ENCODE assay signal across 8 mouse cellular contexts in the genomic region with DNA sequence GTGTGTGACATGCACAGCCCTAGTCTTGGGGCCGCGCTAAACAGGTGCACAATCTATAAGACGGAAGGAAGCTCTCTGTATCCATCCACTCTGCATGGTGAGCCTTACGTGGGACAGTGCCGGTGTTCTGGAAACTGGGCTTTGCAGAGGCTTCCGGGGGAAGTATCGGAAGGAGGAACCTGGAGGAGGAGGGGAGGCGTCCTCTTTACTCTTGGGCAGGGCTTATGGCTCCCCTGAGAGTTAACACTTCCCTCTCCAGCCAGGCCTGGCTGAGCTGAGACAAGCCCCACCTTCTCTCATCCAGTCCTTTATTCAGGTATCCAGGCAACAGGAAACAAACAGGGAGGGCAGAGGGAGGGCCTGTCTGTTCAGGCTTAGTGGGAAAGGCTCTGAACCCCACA. TPM values are rescaled to one million over a fixed set of nuclear protein-coding genes. Genes with fewer than 3 reads are reported as not detected.
A peak's percentile ranks its signal among the peaks of the same experiment; 100 is the strongest.
DNase-seq lines count a peak whose midpoint lies in the region; ATAC-seq and TF ChIP-seq lines count a peak whose summit lies in the region.

No protein-coding gene starts in this region.

- H3K27ac ChIP-seq in embryonic fibroblast, embryonic 13.5 days (ENCODE audit: insufficient read depth, low read length): no peak overlapping the region
- H3K27ac ChIP-seq in left cerebral cortex, adult 2 months: peak overlapping the region; percentile 40

- ATAC-seq in hematopoietic stem cell, adult 5-6 weeks (replicated peaks in 1 of 2; ENCODE audit: insufficient read depth in 1 of 2, low FRiP score in 2 of 2, low TSS enrichment in 1 of 2, low read depth in 1 of 2, poor library complexity in 2 of 2, severe bottlenecking in 2 of 2): peak; percentile 84 to 87

- peak; percentile 72 for DNase-seq in urinary bladder, postnatal 14 days (ENCODE audit: low spot score)
- DNase-seq in urinary bladder, postnatal 25 days (ENCODE audit: low spot score): no peak
- DNase-seq in left cerebral cortex, adult 2 months (ENCODE audit: extremely low spot score in 1 of 2, low spot score in 2 of 2): peak; percentile 44 to 50
- peak; percentile 85 for DNase-seq in lung, postnatal 36 days
- peak; percentile 60 for DNase-seq in right cerebral cortex, adult 18-20 months
- no peak for DNase-seq in cerebellum, adult 8-10 months

- TF ChIP-seq CTCF in embryonic fibroblast, embryonic 13.5 days (IDR thresholded peaks at IDR 0.05; ENCODE audit: borderline replicate concordance, insufficient read depth, low read length): no peak
- no peak for TF ChIP-seq CTCF in left cerebral cortex, adult 2 months (IDR thresholded peaks at IDR 0.05)

- intact Hi-C loops in left cerebral cortex, adult 2 months (cut with DNase I): no loop called here

- peak overlapping the region; percentile 18; the same call in 1 of the 2 replicates for H3K4me3 ChIP-seq in embryonic fibroblast, embryonic 13.5 days (ENCODE audit: insufficient read depth, low read length)
- H3K4me3 ChIP-seq in left cerebral cortex, adult 2 months: peak overlapping the region; percentile 55

- TF ChIP-seq POLR2A in embryonic fibroblast, embryonic 13.5 days (IDR thresholded peaks at IDR 0.05; ENCODE audit: low read depth, low read length): peak; percentile 29; the same call in 1 of the 2 replicates

- peaks cover 8% of the 10 kb centered on the region; the same call in 1 of the 2 replicates for H3K4me1 ChIP-seq in embryonic fibroblast, embryonic 13.5 days (ENCODE audit: control insufficient read depth, insufficient read depth, low read length)

RNA-seq across cellular contexts. Expression of a gene that starts 5.2 kb away (rescaled TPM):
- polyA plus RNA-seq in embryonic fibroblast, embryonic 13.5 days (2011; ENCODE audit: insufficient read length, low read depth, missing spikeins): not detected in 2 replicates
- not detected in 2 replicates for total RNA-seq in hematopoietic stem cell, adult 5-6 weeks (2017)
- total RNA-seq in left cerebral cortex, adult 2 months (2021): under 1 TPM; 0.23 to 0.26 TPM

RNA-seq across cellular contexts. Expression of a gene that starts 29.9 kb away (rescaled TPM):
- polyA plus RNA-seq in embryonic fibroblast, embryonic 13.5 days (2011; ENCODE audit: insufficient read length, low read depth, missing spikeins): 0.85 and 2.9 TPM in 2 replicates
- 1.2 and 2.9 TPM in 2 replicates for total RNA-seq in hematopoietic stem cell, adult 5-6 weeks (2017)
- total RNA-seq in left cerebral cortex, adult 2 months (2021): 1 to 10 TPM; 4.5 to 5.2 TPM

RNA-seq across cellular contexts. Expression of a gene that starts 39.8 kb away (rescaled TPM):
- not detected in 2 replicates for polyA plus RNA-seq in embryonic fibroblast, embryonic 13.5 days (2011; ENCODE audit: insufficient read length, low read depth, missing spikeins)
- 0.50 and 1.3 TPM in 2 replicates for total RNA-seq in hematopoietic stem cell, adult 5-6 weeks (2017)
- not detected for total RNA-seq in left cerebral cortex, adult 2 months (2021)

RNA-seq across cellular contexts. Expression of a gene that starts 50.7 kb away (rescaled TPM):
- polyA plus RNA-seq in embryonic fibroblast, embryonic 13.5 days (2011; ENCODE audit: insufficient read length, low read depth, missing spikeins): 468 and 642 TPM in 2 replicates
- total RNA-seq in hematopoietic stem cell, adult 5-6 weeks (2017): 251 and 258 TPM in 2 replicates
- 10 to 100 TPM in 1 of 2 experiments, 1 to 10 TPM in 1; 9.3 to 12.4 TPM for total RNA-seq in left cerebral cortex, adult 2 months (2021)

RNA-seq across cellular contexts. Expression of a gene that starts 51.8 kb away (rescaled TPM):
- polyA plus RNA-seq in embryonic fibroblast, embryonic 13.5 days (2011; ENCODE audit: insufficient read length, low read depth, missing spikeins): not detected in 2 replicates
- total RNA-seq in hematopoietic stem cell, adult 5-6 weeks (2017): not detected in 2 replicates
- not detected for total RNA-seq in left cerebral cortex, adult 2 months (2021)

Comparison
In these comparisons a context has a peak if more than half of its experiments do, and no peak if none do; other contexts are left out.
1. DNase-seq: peak in urinary bladder, postnatal 14 days (single experiment), left cerebral cortex, adult 2 months (2 of 2), lung, postnatal 36 days (single experiment) and right cerebral cortex, adult 18-20 months (single experiment); none in urinary bladder, postnatal 25 days (single experiment) and cerebellum, adult 8-10 months (single experiment).